Mouse (Mus musculus): Measurements from ENCODE around the gene Med20. TPM values are rescaled to one million over a fixed set of nuclear protein-coding genes. Genes with fewer than 3 reads are reported as not detected.
"Not testable (repeated sequence)": the region's sequence is repeated elsewhere in the genome, so short reads cannot be mapped to it uniquely, and the experiment has no call there.

The Med20 gene
- polyA plus RNA-seq, 1 experiment from 2014 or later: 48.0 TPM

GRCm38 (mm10) chr17:47594969-47595247 is 16.5 kb upstream of the Med20 start:
- Histone ChIP-seq H3K4me2 (replicated peaks; ENCODE audit: low read depth, low read length) (peak overlapping the region; percentile 70), H3K9ac (ENCODE audit: low read depth, low read length) (peak overlapping the region; percentile 90), H3K4me3 (ENCODE audit: low read length) (peak overlapping the region; percentile 81), H3K27ac (ENCODE audit: low read depth, low read length) (peak overlapping the region; percentile 95), H3K36me3 (ENCODE audit: control insufficient read depth, insufficient read depth, low read length) (peaks cover 37% of the 10 kb centered on the region), H3K9me3 (ENCODE audit: control insufficient read depth, low read length) (no peaks in the 10 kb centered on the region), H3K27me3 (ENCODE audit: control insufficient read depth, insufficient read depth, low read length) (no peaks in the 10 kb centered on the region), H3K4me1 (ENCODE audit: control insufficient read depth, insufficient read depth, low read length) (peaks cover 34% of the 10 kb centered on the region)
- no peak for ATAC-seq (ENCODE audit: low FRiP score, low TSS enrichment)
- WGBS: 3% methylated on average over 7 of the region's 9 CpGs

DNA sequence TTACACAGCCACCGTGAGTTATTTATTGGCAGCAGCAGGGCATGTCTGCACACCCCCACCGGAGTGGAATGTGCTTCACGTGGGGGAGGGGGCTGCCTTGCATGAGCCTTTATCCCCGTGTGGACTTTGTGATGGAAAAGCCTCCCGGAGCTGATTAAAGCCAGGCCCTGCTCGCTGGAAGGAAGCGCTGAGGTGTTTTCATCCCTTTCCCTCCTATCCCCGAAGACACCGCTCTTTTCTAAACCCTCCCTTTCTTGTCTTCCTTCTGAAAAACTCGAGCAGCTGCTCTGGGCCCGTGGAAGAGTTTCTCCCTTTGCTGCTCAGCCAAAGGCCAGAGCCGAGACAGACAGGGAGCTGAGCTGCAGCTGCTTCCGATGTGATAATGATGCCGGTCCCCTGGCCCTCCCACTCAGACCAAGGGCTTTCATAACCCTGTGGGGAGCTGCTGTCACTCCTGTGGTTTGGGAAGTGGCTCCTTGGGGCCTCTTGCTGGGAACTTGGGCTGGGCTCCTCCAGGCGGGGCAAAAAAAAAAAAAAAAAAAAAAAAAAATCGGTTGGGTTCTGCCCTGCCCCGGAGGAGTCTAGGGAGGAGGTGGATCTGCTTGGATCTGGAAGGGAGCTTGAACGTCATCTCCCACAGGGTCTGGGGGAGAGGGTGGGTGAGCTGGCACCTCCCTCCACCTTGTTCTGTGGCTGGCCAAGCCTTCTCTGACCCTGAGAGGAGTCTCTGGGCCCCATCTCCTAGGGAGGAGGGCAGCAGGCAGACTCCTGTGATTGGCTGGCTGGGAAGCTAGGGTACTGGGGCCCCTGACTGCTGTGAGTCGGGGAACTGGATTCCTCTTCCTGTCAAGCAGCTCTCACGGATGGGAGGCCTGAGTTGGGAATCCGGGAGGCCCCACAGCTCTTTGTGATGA is 15.9 kb upstream of the Med20 start:
- WGBS: under 1% methylated on average over 21 of the region's 21 CpGs
- H3K36me3 ChIP-seq (ENCODE audit: control insufficient read depth, insufficient read depth, low read length): peaks cover 43% of the 10 kb centered on the region
- no peaks in the 10 kb centered on the region for H3K9me3 ChIP-seq (ENCODE audit: control insufficient read depth, low read length)
- H3K27me3 ChIP-seq (ENCODE audit: control insufficient read depth, insufficient read depth, low read length): no peaks in the 10 kb centered on the region
- H3K27ac ChIP-seq (ENCODE audit: low read depth, low read length): peak overlapping the region; percentile 95
- peaks cover 34% of the 10 kb centered on the region for H3K4me1 ChIP-seq (ENCODE audit: control insufficient read depth, insufficient read depth, low read length)
- peak overlapping the region; percentile 70 for H3K4me2 ChIP-seq (replicated peaks; ENCODE audit: low read depth, low read length)
- peak overlapping the region; percentile 81 for H3K4me3 ChIP-seq (ENCODE audit: low read length)
- peak overlapping the region; percentile 90 for H3K9ac ChIP-seq (ENCODE audit: low read depth, low read length)
- peak; percentile 76 for ATAC-seq (ENCODE audit: low FRiP score, low TSS enrichment)

GRCm38 (mm10) chr17:47596162-47596838 is 15.1 kb upstream of the Med20 start:
- 21% methylated on average over 6 of the region's 6 CpGs for WGBS
- H3K27me3 ChIP-seq (ENCODE audit: control insufficient read depth, insufficient read depth, low read length): no peaks in the 10 kb centered on the region
- peak overlapping the region; percentile 81 for H3K4me3 ChIP-seq (ENCODE audit: low read length)
- H3K36me3 ChIP-seq (ENCODE audit: control insufficient read depth, insufficient read depth, low read length): peaks cover 51% of the 10 kb centered on the region
- peak overlapping the region; percentile 90 for H3K9ac ChIP-seq (ENCODE audit: low read depth, low read length)
- no peak for ATAC-seq (ENCODE audit: low FRiP score, low TSS enrichment)
- H3K4me1 ChIP-seq (ENCODE audit: control insufficient read depth, insufficient read depth, low read length): peaks cover 34% of the 10 kb centered on the region
- H3K27ac ChIP-seq (ENCODE audit: low read depth, low read length): peak overlapping the region; percentile 95
- H3K4me2 ChIP-seq (replicated peaks; ENCODE audit: low read depth, low read length): peak overlapping the region; percentile 70
- H3K9me3 ChIP-seq (ENCODE audit: control insufficient read depth, low read length): no peaks in the 10 kb centered on the region

DNA sequence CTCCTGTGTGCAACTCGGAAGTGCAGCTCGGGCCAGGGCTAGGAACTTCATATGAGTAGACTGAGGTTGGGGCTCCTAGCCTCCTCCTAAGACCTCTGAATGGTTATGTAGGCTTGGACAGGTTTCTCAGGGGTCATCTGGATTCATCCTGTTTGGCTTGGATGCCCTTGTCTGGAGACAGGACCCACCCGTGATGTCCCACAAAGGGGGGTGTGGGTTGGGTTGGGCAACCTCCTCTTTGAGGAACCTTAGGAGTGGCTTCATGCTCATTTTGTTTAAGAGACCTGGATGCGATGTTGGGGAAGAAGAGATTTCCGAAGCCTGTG is 14.6 kb upstream of the Med20 start:
- H3K4me3 ChIP-seq (ENCODE audit: low read length): peak overlapping the region; percentile 81
- peak overlapping the region; percentile 95; the same call in 1 of the 2 replicates for H3K27ac ChIP-seq (ENCODE audit: low read depth, low read length)
- WGBS: 65% methylated on average over 5 of the region's 5 CpGs
- H3K27me3 ChIP-seq (ENCODE audit: control insufficient read depth, insufficient read depth, low read length): no peaks in the 10 kb centered on the region
- H3K4me2 ChIP-seq (replicated peaks; ENCODE audit: low read depth, low read length): peak overlapping the region; percentile 70
- H3K9me3 ChIP-seq (ENCODE audit: control insufficient read depth, low read length): no peaks in the 10 kb centered on the region
- peak overlapping the region; percentile 90 for H3K9ac ChIP-seq (ENCODE audit: low read depth, low read length)
- H3K4me1 ChIP-seq (ENCODE audit: control insufficient read depth, insufficient read depth, low read length): peaks cover 34% of the 10 kb centered on the region
- H3K36me3 ChIP-seq (ENCODE audit: control insufficient read depth, insufficient read depth, low read length): peaks cover 56% of the 10 kb centered on the region
- ATAC-seq (ENCODE audit: low FRiP score, low TSS enrichment): no peak

DNA sequence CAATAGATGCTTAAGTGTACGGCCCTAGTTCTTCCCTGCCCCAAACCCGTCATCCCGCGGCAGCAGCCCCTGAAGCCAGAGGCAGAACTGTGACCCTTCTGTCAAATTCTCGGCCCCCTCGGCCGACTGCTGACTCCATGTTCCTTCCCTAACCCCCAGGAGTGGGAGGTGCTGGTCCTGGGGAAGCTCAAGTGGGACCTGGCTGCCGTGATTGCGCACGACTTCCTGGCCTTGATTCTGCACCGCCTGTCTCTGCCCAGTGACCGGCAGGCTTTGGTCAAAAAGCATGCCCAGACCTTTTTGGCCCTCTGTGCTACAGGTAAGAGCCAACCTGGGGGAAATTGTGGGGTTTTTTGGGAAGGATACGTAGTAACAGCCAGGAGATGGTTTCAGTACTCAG is 14.1 kb upstream of the Med20 start:
- H3K9me3 ChIP-seq (ENCODE audit: control insufficient read depth, low read length): no peaks in the 10 kb centered on the region
- H3K27me3 ChIP-seq (ENCODE audit: control insufficient read depth, insufficient read depth, low read length): no peaks in the 10 kb centered on the region
- peaks cover 34% of the 10 kb centered on the region for H3K4me1 ChIP-seq (ENCODE audit: control insufficient read depth, insufficient read depth, low read length)
- peak overlapping the region; percentile 4; the same call in 1 of the 2 replicates for H3K4me3 ChIP-seq (ENCODE audit: low read length)
- peak overlapping the region; percentile 90 for H3K9ac ChIP-seq (ENCODE audit: low read depth, low read length)
- peaks cover 61% of the 10 kb centered on the region for H3K36me3 ChIP-seq (ENCODE audit: control insufficient read depth, insufficient read depth, low read length)
- WGBS: 62% methylated on average over 13 of the region's 13 CpGs
- ATAC-seq (ENCODE audit: low FRiP score, low TSS enrichment): no peak
- H3K27ac ChIP-seq (ENCODE audit: low read depth, low read length): peak overlapping the region; percentile 48; the same call in 1 of the 2 replicates
- H3K4me2 ChIP-seq (replicated peaks; ENCODE audit: low read depth, low read length): peak overlapping the region; percentile 70

DNA sequence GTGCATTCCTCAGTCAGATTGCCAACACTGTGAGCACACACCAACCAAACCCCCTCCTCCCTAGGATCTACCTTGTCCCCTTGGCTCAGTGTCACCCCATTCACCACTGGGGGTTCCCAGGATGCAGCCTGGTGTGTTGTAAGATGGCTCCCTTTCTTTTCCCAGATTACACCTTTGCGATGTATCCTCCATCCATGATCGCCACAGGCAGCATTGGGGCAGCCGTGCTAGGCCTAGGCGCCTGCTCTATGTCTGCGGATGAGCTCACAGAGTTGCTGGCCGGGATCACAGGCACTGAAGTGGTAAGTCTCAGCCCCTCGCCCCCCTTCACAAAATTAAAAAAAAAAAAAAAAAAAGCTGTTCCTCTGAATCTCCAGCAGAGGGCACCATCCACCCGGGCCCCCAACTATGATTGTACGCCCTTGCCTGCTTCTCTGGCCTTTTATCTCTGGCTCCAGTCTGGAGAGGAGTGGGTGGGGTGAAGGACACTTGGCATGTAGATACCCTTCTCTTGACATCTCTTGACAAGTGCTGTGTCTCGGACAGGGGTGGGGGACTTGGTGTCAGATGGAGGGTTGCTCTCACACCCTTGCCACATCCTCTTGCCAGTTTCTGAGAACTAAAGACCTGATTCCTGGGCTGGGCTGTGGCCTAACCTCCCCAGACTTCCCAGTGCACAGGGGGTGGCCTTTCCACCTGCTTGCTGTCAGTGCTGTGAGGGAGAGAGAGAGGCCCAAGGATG is 13.4 kb upstream of the Med20 start:
- 28% methylated on average over 10 of the region's 10 CpGs for WGBS
- Histone ChIP-seq H3K4me1 (ENCODE audit: control insufficient read depth, insufficient read depth, low read length) (peaks cover 30% of the 10 kb centered on the region), H3K27ac (ENCODE audit: low read depth, low read length) (peak overlapping the region; percentile 48; the same call in 1 of the 2 replicates), H3K36me3 (ENCODE audit: control insufficient read depth, insufficient read depth, low read length) (peaks cover 67% of the 10 kb centered on the region), H3K9ac (ENCODE audit: low read depth, low read length) (peak overlapping the region; percentile 90; the same call in 1 of the 2 replicates), H3K4me3 (ENCODE audit: low read length) (no peak overlapping the region), H3K4me2 (replicated peaks; ENCODE audit: low read depth, low read length) (no peak overlapping the region), H3K27me3 (ENCODE audit: control insufficient read depth, insufficient read depth, low read length) (no peaks in the 10 kb centered on the region), H3K9me3 (ENCODE audit: control insufficient read depth, low read length) (no peaks in the 10 kb centered on the region)
- ATAC-seq (ENCODE audit: low FRiP score, low TSS enrichment): no peak

DNA sequence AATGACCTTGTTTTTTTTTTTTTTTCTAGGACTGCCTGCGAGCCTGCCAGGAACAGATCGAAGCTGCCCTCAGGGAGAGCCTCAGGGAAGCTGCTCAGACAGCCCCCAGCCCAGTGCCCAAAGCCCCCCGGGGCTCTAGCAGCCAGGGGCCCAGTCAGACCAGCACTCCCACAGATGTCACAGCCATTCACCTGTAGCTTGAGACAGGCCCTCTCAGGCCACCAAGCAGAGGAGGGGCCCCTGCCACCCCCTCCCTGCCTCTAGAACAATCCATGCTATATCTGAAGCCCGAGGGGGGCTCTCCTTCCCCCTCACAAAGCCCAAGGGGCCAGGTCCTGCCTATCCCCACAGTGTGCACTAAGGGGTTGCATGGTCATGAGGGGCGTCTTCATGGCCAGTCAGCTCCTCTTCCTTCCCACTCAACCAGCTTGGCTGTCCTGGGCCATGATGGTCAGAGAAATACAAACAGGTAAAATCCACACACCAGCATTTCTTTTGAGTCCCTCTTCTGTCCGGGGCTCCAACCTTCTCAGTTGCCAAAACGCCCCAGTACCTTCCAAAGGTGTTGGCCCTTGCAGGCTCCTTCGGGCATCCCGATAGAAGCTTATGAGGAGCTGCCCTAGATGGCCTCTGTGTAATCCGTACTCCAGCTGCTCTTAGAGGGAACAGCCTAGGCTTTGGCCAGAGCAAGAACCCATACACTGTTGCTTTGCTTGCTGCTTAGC is 12.6 kb upstream of the Med20 start:
- not testable (repeated sequence) for H3K4me2 ChIP-seq (replicated peaks; ENCODE audit: low read depth, low read length); H3K9me3 ChIP-seq (ENCODE audit: control insufficient read depth, low read length); H3K27me3 ChIP-seq (ENCODE audit: control insufficient read depth, insufficient read depth, low read length); H3K9ac ChIP-seq (ENCODE audit: low read depth, low read length); H3K4me3 ChIP-seq (ENCODE audit: low read length); ATAC-seq (ENCODE audit: low FRiP score, low TSS enrichment)
- H3K36me3 ChIP-seq (ENCODE audit: control insufficient read depth, insufficient read depth, low read length): peaks cover 72% of the 10 kb centered on the region
- 75% methylated on average over 10 of the region's 10 CpGs for WGBS
- peak overlapping the region; percentile 37; the same call in 1 of the 2 replicates for H3K27ac ChIP-seq (ENCODE audit: low read depth, low read length)
- peaks cover 29% of the 10 kb centered on the region for H3K4me1 ChIP-seq (ENCODE audit: control insufficient read depth, insufficient read depth, low read length)

GRCm38 (mm10) chr17:47599511-47600297 is 11.7 kb upstream of the Med20 start:
- ATAC-seq (ENCODE audit: low FRiP score, low TSS enrichment): no peak
- Histone ChIP-seq H3K36me3 (ENCODE audit: control insufficient read depth, insufficient read depth, low read length) (peaks cover 81% of the 10 kb centered on the region), H3K4me3 (ENCODE audit: low read length) (no peak overlapping the region), H3K4me2 (replicated peaks; ENCODE audit: low read depth, low read length) (no peak overlapping the region), H3K4me1 (ENCODE audit: control insufficient read depth, insufficient read depth, low read length) (peaks cover 29% of the 10 kb centered on the region), H3K9ac (ENCODE audit: low read depth, low read length) (no peak overlapping the region), H3K9me3 (ENCODE audit: control insufficient read depth, low read length) (no peaks in the 10 kb centered on the region), H3K27ac (ENCODE audit: low read depth, low read length) (peak overlapping the region; percentile 37), H3K27me3 (ENCODE audit: control insufficient read depth, insufficient read depth, low read length) (no peaks in the 10 kb centered on the region)
- WGBS: 74% methylated on average over 11 of the region's 11 CpGs

Data from kidney, embryonic 14.5 days (tissue).